Mouse (Mus musculus) adrenal gland, adult (tissue): ENCODE results near the gene Ccdc148.
A peak's percentile ranks its signal among the peaks of the same experiment; 100 is the strongest.

ENCODE experiments used
- DNase-seq, 2 experiments: peaks; one replicate each; pipeline ENCODE4 v3.0.0; 2022 to 2023; ENCODE audit warnings: low spot score in 1 of 2; ENCODE audit not compliant: inconsistent age in 2 of 2

Gene Ccdc148

GRCm38 (mm10) chr2:59160605-59160963, at the start of gene Ccdc148, which contains the start of gene Pkp4:
Gene Ccdc148 (minus strand): TSS chr2:59160683.
Gene Pkp4 (plus strand): TSS chr2:59160850.
- DNase-seq: peak; percentile 94 to 96

GRCm38 (mm10) chr2:59208276-59208675, 47.8 kb upstream of the Ccdc148 start:
- DNase-seq: no peak

DNA sequence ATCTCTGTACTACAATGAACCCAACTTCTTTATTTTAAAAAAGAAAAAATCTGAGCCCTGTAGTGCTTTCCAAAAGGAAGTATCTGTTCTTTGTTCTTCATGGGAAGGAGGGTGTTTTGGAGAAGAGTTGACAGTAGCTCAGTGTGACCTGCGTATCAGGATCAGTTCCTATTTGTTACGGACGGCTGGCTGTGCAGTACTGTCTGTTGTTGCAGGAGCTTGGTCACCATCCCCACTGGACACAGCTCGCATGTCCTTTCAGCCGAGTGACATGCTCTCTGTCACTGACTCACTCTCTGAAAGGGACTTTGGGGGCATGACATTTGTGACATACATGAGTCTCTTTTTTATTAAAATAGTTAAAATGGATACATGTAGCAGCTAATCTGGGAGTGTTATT, 47.2 kb upstream of the Ccdc148 start:
- no peak for DNase-seq

- no peak for DNase-seq
These were observed 46.8 kb upstream of the Ccdc148 start for GRCm38 (mm10) chr2:59207240-59207639.

GRCm38 (mm10) chr2:59206190-59206589, 45.7 kb upstream of the Ccdc148 start:
- no peak for DNase-seq

DNA sequence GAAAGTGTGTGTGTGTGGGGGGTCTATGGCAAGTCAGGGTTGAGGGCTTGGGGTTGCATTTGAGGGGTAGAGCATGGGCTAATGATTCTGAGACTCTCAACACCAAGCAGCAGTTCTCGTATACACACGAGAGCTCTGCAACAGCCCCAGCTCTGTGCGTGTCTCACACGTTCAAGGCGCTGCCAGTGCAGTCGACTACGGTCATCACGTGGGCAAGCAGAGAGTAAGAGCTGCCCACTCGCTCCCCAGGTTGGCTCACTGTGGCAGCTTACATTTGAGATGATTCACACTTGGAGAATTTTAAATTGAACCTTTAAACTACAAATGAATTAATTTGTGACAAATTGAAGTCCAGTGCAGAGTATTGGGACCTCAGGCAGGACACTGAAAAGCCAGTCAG, 44.6 kb upstream of the Ccdc148 start:
- no peak for DNase-seq

- no peak for DNase-seq
These were observed 43.3 kb upstream of the Ccdc148 start for GRCm38 (mm10) chr2:59203627-59204425.

- no peak for DNase-seq
These were observed 42.4 kb upstream of the Ccdc148 start for GRCm38 (mm10) chr2:59202930-59203329.

- no peak for DNase-seq
These were observed 40.0 kb upstream of the Ccdc148 start for GRCm38 (mm10) chr2:59200511-59200910.

DNA sequence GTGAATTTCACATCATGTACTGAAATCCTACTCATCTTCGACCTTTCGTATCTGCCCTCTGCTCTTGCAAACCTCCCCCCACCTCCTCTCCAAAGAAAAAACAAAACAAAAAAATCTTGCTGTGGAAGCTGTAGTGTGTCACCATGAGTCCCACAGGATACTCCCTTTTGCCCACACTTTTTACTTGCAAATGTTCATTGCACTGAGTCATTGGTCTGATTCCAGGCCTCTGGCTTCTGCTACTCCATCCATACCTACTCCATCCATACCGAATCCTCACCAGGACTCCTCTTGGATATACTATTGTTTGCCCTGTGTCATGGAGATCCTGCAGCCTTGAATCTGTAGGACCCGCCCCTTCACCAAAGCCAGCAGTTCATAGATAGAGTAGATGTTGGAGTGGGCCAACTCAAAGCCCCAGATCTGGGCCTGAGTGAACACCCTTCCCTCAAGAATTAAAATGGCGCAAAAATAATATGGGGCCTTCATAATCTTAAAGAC, 39.0 kb upstream of the Ccdc148 start:
- no peak for DNase-seq

- no peak for DNase-seq
These were observed 36.7 kb upstream of the Ccdc148 start for GRCm38 (mm10) chr2:59197156-59197555.

DNA sequence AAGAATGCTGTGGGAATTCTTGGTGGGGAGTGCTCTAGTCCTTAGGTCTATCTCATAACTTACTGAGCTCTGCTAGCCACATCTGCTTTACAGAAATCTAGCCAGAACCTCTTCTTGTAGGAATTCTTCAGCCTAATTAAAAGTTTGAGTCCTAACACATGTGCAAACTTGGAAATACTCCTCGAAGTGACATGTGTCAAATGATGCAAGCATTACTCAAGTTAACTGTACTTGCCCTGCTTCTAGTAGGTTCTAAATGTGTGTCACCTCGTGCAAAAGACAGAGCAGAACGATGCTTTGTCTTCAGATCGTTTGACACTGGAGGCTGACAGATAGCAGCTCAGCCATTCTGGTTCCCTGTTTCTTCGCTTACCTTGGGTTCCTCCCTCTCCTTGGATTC, 32.6 kb upstream of the Ccdc148 start:
- no peak for DNase-seq

GRCm38 (mm10) chr2:59191466-59191865, 31.0 kb upstream of the Ccdc148 start:
- DNase-seq: no peak

- DNase-seq: no peak
These were observed 29.7 kb upstream of the Ccdc148 start for GRCm38 (mm10) chr2:59190186-59190585.

- DNase-seq: no peak
These were observed 29.2 kb upstream of the Ccdc148 start for GRCm38 (mm10) chr2:59189661-59190185.

GRCm38 (mm10) chr2:59188306-59188705, 27.8 kb upstream of the Ccdc148 start:
- DNase-seq: no peak

DNA sequence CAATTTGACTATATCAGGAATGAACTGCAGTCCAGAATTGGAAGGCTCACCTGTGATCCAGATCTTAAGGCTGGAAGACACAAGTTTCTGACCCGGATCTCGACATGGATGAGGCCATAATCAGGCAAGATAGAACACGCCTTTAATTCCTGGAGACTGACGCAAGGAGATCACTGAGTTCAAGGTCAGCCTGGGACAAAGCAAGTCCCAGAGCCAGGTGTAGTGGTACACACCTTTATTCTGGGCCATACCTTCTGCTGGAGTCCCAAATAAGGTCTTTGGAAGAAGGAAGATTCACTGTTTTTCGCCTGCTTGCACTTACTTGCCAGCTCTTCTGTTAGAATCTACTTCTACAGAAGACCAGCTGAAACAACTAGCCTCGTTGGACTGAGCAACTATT, 26.5 kb upstream of the Ccdc148 start:
- no peak for DNase-seq

DNA sequence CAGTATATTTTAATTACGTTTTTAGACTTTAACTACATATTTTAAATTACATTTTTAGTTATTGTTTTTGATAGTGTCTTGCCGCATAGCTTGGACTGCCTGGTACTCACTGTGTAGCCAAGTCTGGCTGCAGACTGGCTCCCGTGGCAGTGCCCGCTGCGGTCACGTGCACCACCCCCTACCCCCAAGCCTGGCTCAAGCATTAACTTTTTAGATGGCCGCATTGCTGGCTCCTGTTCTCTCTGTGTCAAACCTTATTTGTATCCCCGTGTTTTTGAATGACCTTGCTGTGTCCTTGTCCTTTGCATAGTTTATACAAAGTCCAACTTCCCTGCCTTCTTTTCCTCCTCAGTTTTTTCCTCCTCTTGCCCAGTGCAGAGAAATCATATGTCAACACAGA, 25.6 kb upstream of the Ccdc148 start:
- DNase-seq: peak in 1 of 2 experiments; percentile 58

DNA sequence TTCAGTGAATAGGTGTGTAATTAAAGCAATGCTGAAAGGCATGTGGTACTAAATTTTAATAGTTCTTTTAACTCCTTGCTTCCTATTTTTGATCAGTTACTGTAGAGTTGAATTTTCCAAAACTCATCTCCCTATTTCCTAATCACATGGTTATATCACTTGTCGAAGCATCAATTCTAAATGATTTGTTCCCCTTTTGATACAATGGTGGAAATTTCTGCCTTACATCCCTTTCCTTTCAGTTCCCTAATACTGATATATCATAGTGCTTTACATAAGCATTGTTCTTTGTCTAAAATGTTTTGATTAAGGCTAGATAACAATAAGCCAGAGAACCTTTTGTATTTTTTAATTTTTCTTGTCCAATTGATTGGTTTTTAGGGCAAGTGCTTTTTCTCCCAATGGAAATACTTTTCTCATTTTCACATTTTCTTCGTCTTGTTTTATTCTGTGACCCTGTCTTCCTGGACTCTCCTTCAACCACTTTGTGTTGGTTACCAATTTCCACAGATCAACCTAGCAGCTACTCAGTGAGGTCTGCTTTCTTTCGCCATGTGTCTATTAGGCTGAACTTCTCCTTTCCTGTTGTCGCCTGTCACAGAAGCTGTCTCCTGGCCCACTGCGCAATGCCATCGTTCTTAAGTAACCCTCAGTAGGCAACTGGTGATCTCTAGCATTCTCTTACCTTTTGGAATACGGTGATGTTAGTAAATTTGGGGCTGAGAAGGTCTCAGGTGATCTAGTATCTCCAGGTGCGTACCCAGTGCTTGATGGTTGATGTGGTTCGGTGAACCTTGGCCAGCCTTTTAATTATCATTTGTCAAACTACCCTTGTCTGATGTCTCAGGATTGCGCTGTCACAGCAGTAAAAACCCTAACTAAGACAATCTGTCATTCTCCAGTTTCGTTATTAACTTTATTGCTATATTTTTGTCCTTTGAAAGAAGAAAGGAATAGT, 23.9 kb upstream of the Ccdc148 start:
- DNase-seq: no peak

DNA sequence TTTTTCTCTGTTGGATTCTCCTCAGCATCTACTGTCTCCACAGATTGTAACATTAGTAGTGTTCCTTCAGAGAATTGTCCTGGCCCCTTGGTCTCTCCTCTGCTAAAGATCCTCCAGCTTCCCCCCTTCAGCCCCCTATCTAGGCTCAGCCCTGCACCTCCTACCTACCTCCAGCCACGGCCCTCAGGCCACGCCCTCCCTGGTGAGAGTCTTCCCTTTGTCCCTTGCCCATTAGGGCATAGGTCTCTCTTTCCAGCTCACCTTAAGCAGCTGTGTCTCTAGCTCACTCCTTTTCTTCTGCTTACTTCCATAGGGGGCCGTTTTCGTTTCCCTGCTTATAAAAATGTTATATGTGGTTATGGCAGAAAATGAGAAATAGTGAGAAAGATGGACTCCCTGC, 23.1 kb upstream of the Ccdc148 start:
- DNase-seq: no peak

DNA sequence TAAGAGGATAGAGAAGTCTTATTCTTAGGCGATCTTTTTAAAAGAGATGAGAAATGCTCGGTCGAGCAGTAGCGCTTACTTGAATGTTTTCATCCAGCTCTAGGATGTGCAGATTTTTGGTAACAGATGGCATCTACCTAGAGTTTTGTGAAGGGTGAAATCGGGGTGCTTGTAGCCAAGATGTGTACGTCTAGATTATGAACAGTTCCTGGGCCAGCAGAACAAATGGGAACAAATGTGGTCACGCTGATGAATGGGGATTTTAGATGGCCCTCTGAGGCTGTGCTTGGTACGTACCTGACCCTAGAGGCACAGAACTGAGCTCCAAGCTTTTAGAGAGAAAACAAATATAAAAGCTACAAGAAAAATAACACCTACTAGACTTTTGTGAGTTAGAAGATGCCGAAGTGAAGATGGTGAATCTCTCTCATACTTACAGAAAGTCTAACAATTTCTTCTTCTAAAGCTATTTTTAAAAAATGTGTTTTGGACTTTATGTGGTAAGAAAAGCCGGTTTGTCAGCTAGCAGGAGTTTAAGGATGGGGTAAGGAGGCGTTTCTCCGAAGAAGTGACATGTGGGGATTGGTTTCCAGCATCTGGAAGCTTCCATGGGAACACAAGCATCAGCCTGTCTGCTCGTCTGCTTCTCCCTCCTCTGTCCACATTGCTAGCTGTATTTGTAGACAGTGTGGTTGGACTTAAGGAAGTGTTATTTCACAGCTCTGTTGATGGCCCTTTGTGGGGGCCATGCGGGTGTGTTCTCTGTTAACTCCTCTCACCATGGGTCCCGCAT, 21.0 kb upstream of the Ccdc148 start:
- DNase-seq: no peak
